Mouse (Mus musculus) embryonic fibroblast, embryonic 13.5 days (primary cell): ENCODE data around the gene Actr1b.

Source experiments
- CTCF ChIP-seq: IDR thresholded peaks from 2 replicates; pipeline ENCODE4 v1.5.1; 2011; ENCODE audit warnings: mild to moderate bottlenecking, control low read depth, low read length, moderate library complexity, borderline replicate concordance; ENCODE audit not compliant: insufficient read depth
- POLR2A ChIP-seq: IDR thresholded peaks from 2 replicates; pipeline ENCODE4 v1.6.1; 2011; ENCODE audit warnings: low read depth, mild to moderate bottlenecking, control low read depth, low read length, moderate library complexity

DNA sequence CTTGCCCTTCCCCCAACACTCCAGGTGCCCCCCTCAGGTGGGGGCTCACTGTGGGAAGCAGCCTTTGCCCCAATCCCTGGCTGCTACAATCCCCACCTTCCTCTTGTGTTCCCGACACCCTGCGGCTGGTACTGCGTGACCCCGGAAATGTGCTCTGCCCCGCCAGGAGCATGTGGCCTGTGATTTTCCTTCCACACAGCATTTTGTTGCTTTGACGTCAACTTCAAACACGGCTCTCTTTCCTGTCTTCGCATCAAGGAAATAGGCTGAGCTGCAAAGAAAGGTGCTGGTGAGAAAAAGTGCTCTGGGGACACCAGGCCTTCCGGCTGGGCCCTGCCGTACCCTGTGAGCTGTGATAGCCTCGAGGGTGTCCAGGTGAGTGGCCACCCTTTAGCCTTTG, 47.3 kb upstream of the Actr1b start, which contains the start of gene Zap70:
- TF ChIP-seq CTCF = no peak
- TF ChIP-seq POLR2A = no peak
